Mouse (Mus musculus): ENCODE measurements around the gene Trmt10a.

- TF ChIP-seq CTCF (IDR thresholded peaks at IDR 0.05; ENCODE audit: borderline replicate concordance, control insufficient read depth, extremely low read depth, insufficient read depth, low read length, poor library complexity): no peak
- no peak for TF ChIP-seq POLR2A (IDR thresholded peaks at IDR 0.05; ENCODE audit: control insufficient read depth, extremely low read depth, insufficient read depth, low read length, poor library complexity)
These were observed 5.6 kb downstream of the Trmt10a start for GRCm38 (mm10) chr3:138148811-138149210.

Data from thymus, adult 2 months (tissue).